Mouse (Mus musculus): ENCODE data around the gene Zic2.

Gene Zic2

GRCm38 (mm10) chr14:122492015-122492414, 16.8 kb downstream of the Zic2 start:
- DNase-seq (ENCODE audit: low spot score in 2 of 2): no peak

- no peak for DNase-seq (ENCODE audit: low spot score in 2 of 2)
Observed at GRCm38 (mm10) chr14:122509058-122509457, 33.8 kb downstream of the Zic2 start.

GRCm38 (mm10) chr14:122511519-122511918, 36.3 kb downstream of the Zic2 start:
- no peak for DNase-seq (ENCODE audit: low spot score in 2 of 2)

GRCm38 (mm10) chr14:122513511-122514036, 38.3 kb downstream of the Zic2 start:
- DNase-seq (ENCODE audit: low spot score in 2 of 2): no peak

GRCm38 (mm10) chr14:122528475-122528874, 53.2 kb downstream of the Zic2 start:
- peak in 1 of 2 experiments; percentile 47 for DNase-seq (ENCODE audit: low spot score in 2 of 2)

All from spleen, postnatal 4 days (tissue).